Mouse (Mus musculus) MEL (cell line): ENCODE data around the gene Gm9964. TPM values are rescaled to one million over a fixed set of nuclear protein-coding genes. Genes with fewer than 3 reads are reported as not detected.

Experiments
- DNase-seq: peaks from one replicate; pipeline ENCODE4 v3.0.0; 2011; ENCODE audit warnings: low read depth, low spot score
- H3K27ac ChIP-seq: 2 replicates; pipeline ENCODE4 v1.5.1; 2012; ENCODE audit warnings: low read depth, mild to moderate bottlenecking, control low read depth, low read length, moderate library complexity; ENCODE audit not compliant: control insufficient read depth
- H3K27me3 ChIP-seq, 2 experiments: fragments of 150-350 bp in 1 of 2; sonication (generic) in 1 of 2; 2 replicates each; pipeline ENCODE4 v1.6.1; 2012; ENCODE audit warnings: low read length in 2 of 2, mild to moderate bottlenecking in 2 of 2, improper control_type of control experiment in 1 of 2, moderate library complexity in 1 of 2; ENCODE audit not compliant: insufficient read depth in 2 of 2, control insufficient read depth in 1 of 2
- H3K36me3 ChIP-seq, 2 experiments: 2 replicates each; pipeline ENCODE4 v1.6.1; 2012 to 2014; ENCODE audit warnings: low read length in 2 of 2, improper control_type of control experiment in 1 of 2, inconsistent platforms in 1 of 2, mild to moderate bottlenecking in 1 of 2; ENCODE audit not compliant: insufficient read depth in 2 of 2, control insufficient read depth in 1 of 2
- H3K4me1 ChIP-seq, 2 experiments: fragments of 150-350 bp in 1 of 2; sonication (generic) in 1 of 2; 2 replicates each; pipeline ENCODE4 v1.6.1; 2012; ENCODE audit warnings: low read length in 2 of 2, improper control_type of control experiment in 1 of 2, mild to moderate bottlenecking in 1 of 2; ENCODE audit not compliant: insufficient read depth in 2 of 2, control insufficient read depth in 1 of 2
- H3K4me3 ChIP-seq, 2 experiments: fragments of 150-350 bp in 1 of 2; sonication (generic) in 1 of 2; 2 replicates each; pipeline ENCODE4 v1.5.1; 2012; ENCODE audit warnings: low read depth in 2 of 2, low read length in 2 of 2, mild to moderate bottlenecking in 2 of 2, moderate library complexity in 2 of 2, control low read depth in 1 of 2, improper control_type of control experiment in 1 of 2; ENCODE audit not compliant: control insufficient read depth in 1 of 2, insufficient read depth in 1 of 2
- H3K79me2 ChIP-seq: 2 replicates; pipeline ENCODE4 v1.6.1; 2012; ENCODE audit warnings: mild to moderate bottlenecking, low read length, moderate library complexity; ENCODE audit not compliant: control insufficient read depth, poor library complexity, insufficient read depth
- H3K9ac ChIP-seq: 2 replicates; pipeline ENCODE4 v1.6.1; 2012; ENCODE audit warnings: low read depth, mild to moderate bottlenecking, control low read depth, low read length, moderate library complexity; ENCODE audit not compliant: control insufficient read depth, poor library complexity, severe bottlenecking
- H3K9me3 ChIP-seq: fragments of 150-350 bp; sonication (generic); replicated peaks from 2 replicates; pipeline ENCODE4 v1.6.1; 2012; ENCODE audit warnings: mild to moderate bottlenecking, low read length, improper control_type of control experiment, moderate library complexity; ENCODE audit not compliant: insufficient read depth
- CHD1 ChIP-seq: IDR thresholded peaks from 2 replicates; pipeline ENCODE4 v1.6.1; 2012; ENCODE audit warnings: low read depth, mild to moderate bottlenecking, inconsistent platforms, low read length, improper control_type of control experiment
- CHD2 ChIP-seq: IDR thresholded peaks from 2 replicates; pipeline ENCODE4 v1.6.1; 2011; ENCODE audit warnings: low read length, improper control_type of control experiment
- ETS1 ChIP-seq: IDR thresholded peaks from 2 replicates; pipeline ENCODE4 v1.6.1; 2012; ENCODE audit warnings: low read depth, mild to moderate bottlenecking, inconsistent platforms, low read length, improper control_type of control experiment, moderate library complexity
- GABPA ChIP-seq: IDR thresholded peaks from 2 replicates; pipeline ENCODE4 v1.6.1; 2012; ENCODE audit warnings: low read depth, mild to moderate bottlenecking, inconsistent platforms, low read length, improper control_type of control experiment, moderate library complexity
- MAFK ChIP-seq: IDR thresholded peaks from 2 replicates; pipeline ENCODE4 v1.6.1; 2011; ENCODE audit warnings: low read depth, mild to moderate bottlenecking, low read length, improper control_type of control experiment, borderline replicate concordance
- MYC ChIP-seq: IDR thresholded peaks from 2 replicates; pipeline ENCODE4 v1.6.1; 2011; ENCODE audit warnings: low read depth, mild to moderate bottlenecking, low read length, improper control_type of control experiment, moderate library complexity
- POLR2A ChIP-seq, 2 experiments: IDR thresholded peaks; 2 replicates each; pipeline ENCODE4 v1.6.1; 2011 to 2012; ENCODE audit warnings: low read length in 2 of 2, mild to moderate bottlenecking in 2 of 2, control low read depth in 1 of 2, improper control_type of control experiment in 1 of 2, low read depth in 1 of 2, moderate library complexity in 1 of 2; ENCODE audit not compliant: control insufficient read depth in 1 of 2, insufficient read depth in 1 of 2, poor library complexity in 1 of 2
- POLR2AphosphoS2 ChIP-seq: IDR thresholded peaks from 2 replicates; pipeline ENCODE4 v1.6.1; 2011; ENCODE audit warnings: low read length, improper control_type of control experiment
- RCOR1 ChIP-seq: IDR thresholded peaks from 2 replicates; pipeline ENCODE4 v1.6.1; 2012; ENCODE audit warnings: low read depth, mild to moderate bottlenecking, inconsistent platforms, low read length, improper control_type of control experiment
- UBTF ChIP-seq: IDR thresholded peaks from 2 replicates; pipeline ENCODE4 v1.6.1; 2012; ENCODE audit warnings: low read depth, mild to moderate bottlenecking, inconsistent platforms, low read length, improper control_type of control experiment, moderate library complexity, borderline replicate concordance; ENCODE audit not compliant: insufficient read depth
- USF1 ChIP-seq: IDR thresholded peaks from 2 replicates; pipeline ENCODE4 v1.6.1; 2014; ENCODE audit warnings: low read depth, mild to moderate bottlenecking, inconsistent platforms, low read length, improper control_type of control experiment, moderate library complexity
- ZNF384 ChIP-seq: IDR thresholded peaks from 2 replicates; pipeline ENCODE4 v1.6.1; 2012; ENCODE audit warnings: low read depth, mild to moderate bottlenecking, inconsistent platforms, low read length, improper control_type of control experiment
- polyA plus RNA-seq, 2 experiments: library from polyadenylated mRNA; stranded (reverse) in 1 of 2; unstranded in 1 of 2; fragments of >175 nt in 1 of 2; fragments of >200 nt in 1 of 2; gene quantifications; 2 replicates each; pipeline versions ENCODE4 v1.2.1 to v1.2.4; 2012; ENCODE audit warnings: low replicate concordance in 2 of 2, low read depth in 1 of 2; ENCODE audit not compliant: insufficient read length in 2 of 2, insufficient read depth in 1 of 2, missing spikeins in 1 of 2
- total RNA-seq: library from RNA; depleted of rRNA; stranded (reverse); fragments of 300-350 nt; gene quantifications from 2 replicates; pipeline ENCODE4 v1.2.3, GENCODE M21; 2012

The Gm9964 gene
- total and polyA plus RNA-seq, 3 experiments = not detected

GRCm38 (mm10) chr11:79325663-79326062 lies 29.0 kb upstream of the Gm9964 start:
- Histone ChIP-seq H3K27ac (no peak overlapping the region), H3K4me1 (peaks cover 0 to 3% of the 10 kb centered on the region in 2 experiments; a peak in 2 of 4 replicates), H3K4me3 (no peak overlapping the region), H3K9me3 (no peaks in the 10 kb centered on the region), H3K27me3 (peaks cover 0 to 2% of the 10 kb centered on the region in 2 experiments; a peak in 1 of 4 replicates), H3K9ac (no peak overlapping the region), H3K36me3 (no peaks in the 10 kb centered on the region), H3K79me2 (no peaks in the 10 kb centered on the region)
- DNase-seq = no peak
- TF ChIP-seq UBTF (no peak), MAFK (no peak), GABPA (no peak), MYC (no peak), CHD1 (no peak), ETS1 (no peak), RCOR1 (no peak), ZNF384 (no peak)

- Histone ChIP-seq H3K27ac (no peak overlapping the region), H3K4me3 (no peak overlapping the region), H3K9ac (no peak overlapping the region), H3K4me1 (peaks cover 0 to 2% of the 10 kb centered on the region in 2 experiments; a peak in 2 of 4 replicates), H3K27me3 (peaks cover 0 to 2% of the 10 kb centered on the region in 2 experiments; a peak in 1 of 4 replicates), H3K79me2 (no peaks in the 10 kb centered on the region), H3K9me3 (no peaks in the 10 kb centered on the region), H3K36me3 (no peaks in the 10 kb centered on the region)
- no peak for DNase-seq
- no peak for TF ChIP-seq USF1
- TF ChIP-seq MAFK = no peak
- no peak for TF ChIP-seq ETS1
- no peak for TF ChIP-seq POLR2A (IDR thresholded peaks at IDR 0.05; ENCODE audit: control insufficient read depth in 1 of 2, insufficient read depth in 1 of 2, low read depth in 1 of 2, low read length in 2 of 2, poor library complexity in 1 of 2)
- no peak for TF ChIP-seq CHD1
- TF ChIP-seq POLR2AphosphoS2 = no peak
Measured at GRCm38 (mm10) chr11:79323985-79324685, 27.4 kb upstream of the Gm9964 start.

- no peak for DNase-seq
- H3K27ac ChIP-seq = no peak overlapping the region
- no peak overlapping the region for H3K4me3 ChIP-seq
- H3K4me1 ChIP-seq = no peaks in the 10 kb centered on the region
- H3K9me3 ChIP-seq = no peaks in the 10 kb centered on the region
- H3K36me3 ChIP-seq = no peaks in the 10 kb centered on the region
- peaks cover 0 to 6% of the 10 kb centered on the region in 2 experiments; a peak in 2 of 4 replicates for H3K27me3 ChIP-seq
- TF ChIP-seq CHD2 = no peak
- no peak overlapping the region for H3K9ac ChIP-seq
- H3K79me2 ChIP-seq = no peaks in the 10 kb centered on the region
Measured at GRCm38 (mm10) chr11:79319807-79320206, 23.1 kb upstream of the Gm9964 start.
